8 mouse cellular contexts compared by ENCODE assay signal in the genomic region with DNA sequence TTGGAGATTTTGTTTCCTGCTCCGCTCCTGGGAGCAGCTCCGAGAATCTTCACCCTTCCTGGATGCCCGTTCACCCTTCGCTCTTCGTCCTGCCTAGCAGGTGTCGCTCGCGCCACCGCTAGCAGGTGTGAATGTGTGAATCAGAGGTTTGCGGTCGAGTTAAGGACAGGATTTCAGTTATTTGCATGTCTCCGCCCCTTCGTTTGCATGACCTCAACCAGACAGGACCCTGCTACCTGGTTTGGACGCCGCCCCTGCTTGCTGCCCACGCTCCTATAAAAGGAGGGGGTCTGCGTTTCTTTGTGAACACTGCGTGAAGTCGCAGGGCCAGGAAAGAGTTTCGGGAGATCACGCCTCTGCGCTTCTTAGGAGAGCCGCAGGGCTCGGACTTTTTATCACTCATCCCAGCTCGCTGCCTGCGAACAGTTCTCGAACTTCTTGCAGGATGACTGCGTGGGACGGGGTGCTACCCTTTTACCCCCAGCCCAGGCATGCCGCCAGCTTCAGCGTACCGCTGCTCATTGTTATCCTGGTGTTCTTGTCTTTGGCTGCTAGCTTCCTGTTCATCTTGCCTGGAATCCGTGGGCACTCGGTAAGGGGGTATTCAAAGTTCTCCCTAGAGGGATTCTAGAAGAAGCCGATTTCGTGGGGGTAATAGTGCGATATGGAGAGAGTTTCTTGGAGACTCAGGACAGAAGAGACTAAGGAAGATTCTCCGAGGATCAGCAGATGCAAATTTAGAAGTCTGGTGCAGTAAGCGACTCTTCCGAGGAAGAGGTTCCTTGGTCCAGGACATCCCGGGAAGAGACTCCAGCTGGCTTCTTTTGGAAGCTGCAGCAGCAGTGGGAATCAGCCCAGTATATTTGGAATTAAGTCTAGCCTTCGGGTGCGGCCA. TPM values are rescaled to one million over a fixed set of nuclear protein-coding genes. Genes with fewer than 3 reads are reported as not detected.
DNase-seq lines count a peak whose midpoint lies in the region; ATAC-seq and TF ChIP-seq lines count a peak whose summit lies in the region.

TSS of gene Duoxa2 (plus strand) at position 305 of the 895 bp plus-strand sequence.

- H3K4me1 ChIP-seq in embryonic facial prominence, embryonic 11.5 days (ENCODE audit: control insufficient read depth, insufficient read depth, low read length) = peaks cover 4% of the 10 kb centered on the region; the same call in 1 of the 2 replicates
- H3K4me1 ChIP-seq in hindbrain, postnatal 0 days (ENCODE audit: insufficient read depth, low read length) = peaks cover 29% of the 10 kb centered on the region
- H3K4me1 ChIP-seq in liver, embryonic 13.5 days (replicated peaks) = peaks cover 15% of the 10 kb centered on the region; the same call in 1 of the 2 replicates
- H3K4me1 ChIP-seq in neural tube, embryonic 15.5 days = peaks cover 48% of the 10 kb centered on the region

- peak within 1 kb of the TSS; percentile 37 for H3K4me2 ChIP-seq in embryonic facial prominence, embryonic 11.5 days (ENCODE audit: low read depth, low read length)
- H3K4me2 ChIP-seq in hindbrain, postnatal 0 days (ENCODE audit: low read depth, low read length) = peak within 1 kb of the TSS; percentile 50
- peak within 1 kb of the TSS; percentile 42 for H3K4me2 ChIP-seq in liver, embryonic 13.5 days
- peak within 1 kb of the TSS; percentile 56 for H3K4me2 ChIP-seq in neural tube, embryonic 15.5 days

- no peak within 1 kb of the TSS for H3K27ac ChIP-seq in embryonic facial prominence, embryonic 11.5 days (replicated peaks; ENCODE audit: low read depth, low read length)
- no peak within 1 kb of the TSS for H3K27ac ChIP-seq in hindbrain, postnatal 0 days
- no peak within 1 kb of the TSS for H3K27ac ChIP-seq in liver, embryonic 13.5 days
- H3K27ac ChIP-seq in neural tube, embryonic 15.5 days (replicated peaks) = no peak within 1 kb of the TSS
- H3K27ac ChIP-seq in layer of hippocampus, adult 2 months = no peak within 1 kb of the TSS

- DNase-seq in cerebellum, adult 8-10 months = peak; percentile 7
- no peak for DNase-seq in cerebellum, adult 11 months
- DNase-seq in embryonic facial prominence, embryonic 11.5 days (ENCODE audit: low spot score) = peak; percentile 43
- peak; percentile 7 for DNase-seq in hindbrain, postnatal 0 days (ENCODE audit: low spot score)
- no peak for DNase-seq in liver, embryonic 13.5 days
- DNase-seq in layer of hippocampus, postnatal 36 days = no peak
- no peak for DNase-seq in layer of hippocampus, adult 2 months (ENCODE audit: low spot score in 2 of 2)

- ATAC-seq in embryonic facial prominence, embryonic 11.5 days (replicated peaks; ENCODE audit: insufficient number of reproducible peaks, low FRiP score, low TSS enrichment, low read depth) = no peak
- no peak for ATAC-seq in hindbrain, postnatal 0 days
- ATAC-seq in liver, embryonic 13.5 days (ENCODE audit: low read depth) = no peak
- ATAC-seq in neural tube, embryonic 15.5 days (ENCODE audit: low FRiP score) = no peak

- under 1% methylated on average over 43 of the region's 43 CpGs for WGBS in embryonic facial prominence, embryonic 11.5 days
- WGBS in hindbrain, postnatal 0 days = under 1% methylated on average over 43 of the region's 43 CpGs
- WGBS in liver, embryonic 13.5 days (ENCODE audit: insufficient replicate concordance) = 2% methylated on average over 43 of the region's 43 CpGs
- WGBS in neural tube, embryonic 15.5 days = under 1% methylated on average over 43 of the region's 43 CpGs

- H3K36me3 ChIP-seq in embryonic facial prominence, embryonic 11.5 days (replicated peaks; ENCODE audit: control insufficient read depth, insufficient read depth, low read depth, low read length) = no peaks in the 10 kb centered on the region
- H3K36me3 ChIP-seq in hindbrain, postnatal 0 days (ENCODE audit: insufficient read depth, low read length) = no peaks in the 10 kb centered on the region
- no peaks in the 10 kb centered on the region for H3K36me3 ChIP-seq in liver, embryonic 13.5 days
- H3K36me3 ChIP-seq in neural tube, embryonic 15.5 days = no peaks in the 10 kb centered on the region

- peaks cover 75% of the 10 kb centered on the region for H3K27me3 ChIP-seq in embryonic facial prominence, embryonic 11.5 days (ENCODE audit: control insufficient read depth, insufficient read depth, low read length)
- peaks cover 39% of the 10 kb centered on the region for H3K27me3 ChIP-seq in hindbrain, postnatal 0 days (ENCODE audit: insufficient read depth, low read length)
- peaks cover 100% of the 10 kb centered on the region for H3K27me3 ChIP-seq in liver, embryonic 13.5 days
- H3K27me3 ChIP-seq in neural tube, embryonic 15.5 days (replicated peaks) = peaks cover 94% of the 10 kb centered on the region

- TF ChIP-seq CTCF in hindbrain, postnatal 0 days (IDR thresholded peaks at IDR 0.05; ENCODE audit: low read depth) = no peak
- no peak for TF ChIP-seq CTCF in layer of hippocampus, adult 2 months (conservative IDR thresholded peaks at IDR 0.05)

- H3K9me3 ChIP-seq in embryonic facial prominence, embryonic 11.5 days (replicated peaks; ENCODE audit: control insufficient read depth, low read length) = no peaks in the 10 kb centered on the region
- no peaks in the 10 kb centered on the region for H3K9me3 ChIP-seq in hindbrain, postnatal 0 days (ENCODE audit: low read length)
- no peaks in the 10 kb centered on the region for H3K9me3 ChIP-seq in liver, embryonic 13.5 days (replicated peaks)
- H3K9me3 ChIP-seq in neural tube, embryonic 15.5 days (replicated peaks) = no peaks in the 10 kb centered on the region

- peak within 1 kb of the TSS; percentile 17; the same call in 1 of the 2 replicates for H3K4me3 ChIP-seq in embryonic facial prominence, embryonic 11.5 days (ENCODE audit: low read depth, low read length)
- peak within 1 kb of the TSS; percentile 25 for H3K4me3 ChIP-seq in hindbrain, postnatal 0 days (ENCODE audit: low read length)
- H3K4me3 ChIP-seq in liver, embryonic 13.5 days (replicated peaks) = peak within 1 kb of the TSS; percentile 32
- peak within 1 kb of the TSS; percentile 23 for H3K4me3 ChIP-seq in neural tube, embryonic 15.5 days (replicated peaks)
- H3K4me3 ChIP-seq in layer of hippocampus, adult 2 months = no peak within 1 kb of the TSS

- no peak within 1 kb of the TSS; the same call in 1 of the 2 replicates for H3K9ac ChIP-seq in embryonic facial prominence, embryonic 11.5 days (replicated peaks; ENCODE audit: low read length)
- H3K9ac ChIP-seq in hindbrain, postnatal 0 days (replicated peaks; ENCODE audit: low read length) = no peak within 1 kb of the TSS
- no peak within 1 kb of the TSS for H3K9ac ChIP-seq in liver, embryonic 13.5 days
- H3K9ac ChIP-seq in neural tube, embryonic 15.5 days (replicated peaks) = 0 out of 2 replicates have a peak within 1 kb of the TSS, but pooled peaks have one; percentile 11

RNA-seq across cellular contexts. Expression of gene Duoxa2, which starts in this region (rescaled TPM):
- polyA plus RNA-seq in embryonic facial prominence, embryonic 11.5 days (2014; fragmentation: Nextera tagmentation; extraction: Ambion mirVana) = not detected in 2 replicates
- 0.37 and 0.93 TPM in 2 replicates for total RNA-seq in hindbrain, postnatal 0 days (2014; rRNA removed)
- 0.38 and 0.73 TPM in 2 replicates for polyA plus RNA-seq in hindbrain, postnatal 0 days (2015; fragmentation: Nextera tagmentation; extraction: Ambion mirVana)
- polyA plus RNA-seq in liver, embryonic 13.5 days (2015; fragmentation: Nextera tagmentation; extraction: Ambion mirVana) = not detected in 2 replicates
- polyA plus RNA-seq in neural tube, embryonic 15.5 days (2015; fragmentation: Nextera tagmentation; extraction: Ambion mirVana) = 0.52 and 0.56 TPM in 2 replicates
- not detected for total RNA-seq in layer of hippocampus, postnatal 36 days (2021)
- total RNA-seq in layer of hippocampus, adult 2 months (2021) = not detected

Comparison
In these comparisons a context has a peak if more than half of its experiments do, and no peak if none do; other contexts are left out.
1. Peak in DNase-seq, H3K4me3 ChIP-seq and H3K4me2 ChIP-seq in embryonic facial prominence, embryonic 11.5 days; RNA of the gene not detected or under 1 TPM.
2. Peak in DNase-seq, H3K4me3 ChIP-seq and H3K4me2 ChIP-seq in hindbrain, postnatal 0 days; RNA of the gene not detected or under 1 TPM.